Mouse (Mus musculus): ENCODE results near the gene Slc37a2. TPM values are rescaled to one million over a fixed set of nuclear protein-coding genes. Genes with fewer than 3 reads are reported as not detected.

The Slc37a2 gene
- total and polyA plus RNA-seq, 2 experiments from 2014 or later, result 1.6 to 2.7 TPM

GRCm38 (mm10) chr9:37188024-37188423 lies 67.5 kb downstream of the Slc37a2 start:
- H3K4me2 ChIP-seq (ENCODE audit: low read depth), result no peak overlapping the region
- no peak overlapping the region for H3K27ac ChIP-seq (ENCODE audit: low read depth, low read length)
- H3K4me1 ChIP-seq (ENCODE audit: insufficient read depth), result no peaks in the 10 kb centered on the region
- H3K36me3 ChIP-seq (ENCODE audit: insufficient read depth), result no peaks in the 10 kb centered on the region
- H3K4me3 ChIP-seq (ENCODE audit: low read depth, low read length), result no peak overlapping the region
- no peaks in the 10 kb centered on the region for H3K9me3 ChIP-seq (ENCODE audit: low read length)
- DNase-seq (no peak), ATAC-seq (no peak)
- no peaks in the 10 kb centered on the region for H3K27me3 ChIP-seq (ENCODE audit: insufficient read depth, low read length)
- no peak overlapping the region for H3K9ac ChIP-seq
- 91% methylated on average over 3 of the region's 3 CpGs for WGBS
- TF ChIP-seq CTCF (IDR thresholded peaks at IDR 0.05; ENCODE audit: low read depth), result no peak

GRCm38 (mm10) chr9:37187407-37187806 lies 68.1 kb downstream of the Slc37a2 start:
- H3K36me3 ChIP-seq (ENCODE audit: insufficient read depth), result no peaks in the 10 kb centered on the region
- H3K27ac ChIP-seq (ENCODE audit: low read depth, low read length), result no peak overlapping the region
- H3K4me3 ChIP-seq (ENCODE audit: low read depth, low read length), result no peak overlapping the region
- ATAC-seq (no peak), DNase-seq (no peak)
- no peak overlapping the region for H3K9ac ChIP-seq
- no peaks in the 10 kb centered on the region for H3K27me3 ChIP-seq (ENCODE audit: insufficient read depth, low read length)
- H3K4me1 ChIP-seq (ENCODE audit: insufficient read depth), result no peaks in the 10 kb centered on the region
- WGBS, result 84% methylated on average over 5 of the region's 5 CpGs
- no peaks in the 10 kb centered on the region for H3K9me3 ChIP-seq (ENCODE audit: low read length)
- H3K4me2 ChIP-seq (ENCODE audit: low read depth), result no peak overlapping the region
- TF ChIP-seq CTCF (IDR thresholded peaks at IDR 0.05; ENCODE audit: low read depth), result no peak

DNA sequence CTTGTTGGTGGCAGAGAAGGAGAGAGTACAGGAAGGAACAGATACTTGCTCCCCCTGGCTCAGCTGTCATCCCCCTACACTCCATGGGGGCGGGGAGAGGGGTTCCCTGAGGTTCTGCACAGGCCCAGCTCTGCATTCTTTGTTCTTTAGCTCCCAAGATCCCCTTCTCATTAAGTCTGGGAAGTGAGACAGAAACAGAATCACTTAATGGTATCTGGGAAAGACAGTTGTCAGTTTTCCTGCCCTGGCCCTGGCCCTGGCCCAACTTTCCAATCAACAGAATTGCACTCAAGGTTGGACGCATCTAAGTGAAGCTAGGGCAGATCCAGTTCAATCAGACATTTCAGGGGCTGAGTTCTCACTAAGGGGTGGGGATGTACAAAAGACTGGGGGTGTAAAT lies 72.4 kb downstream of the Slc37a2 start:
- H3K9ac ChIP-seq, result no peak overlapping the region
- H3K27ac ChIP-seq (ENCODE audit: low read depth, low read length), result no peak overlapping the region
- H3K9me3 ChIP-seq (ENCODE audit: low read length), result no peaks in the 10 kb centered on the region
- no peaks in the 10 kb centered on the region for H3K36me3 ChIP-seq (ENCODE audit: insufficient read depth)
- H3K4me3 ChIP-seq (ENCODE audit: low read depth, low read length), result no peak overlapping the region
- 40% methylated on average over 2 of the region's 2 CpGs for WGBS
- no peak for TF ChIP-seq CTCF (IDR thresholded peaks at IDR 0.05; ENCODE audit: low read depth)
- ATAC-seq (no peak), DNase-seq (no peak)
- H3K4me1 ChIP-seq (ENCODE audit: insufficient read depth), result peaks cover 10% of the 10 kb centered on the region
- no peaks in the 10 kb centered on the region for H3K27me3 ChIP-seq (ENCODE audit: insufficient read depth, low read length)
- H3K4me2 ChIP-seq (ENCODE audit: low read depth), result no peak overlapping the region

GRCm38 (mm10) chr9:37181596-37181995 lies 73.9 kb downstream of the Slc37a2 start:
- Histone ChIP-seq H3K36me3 (ENCODE audit: insufficient read depth) (no peaks in the 10 kb centered on the region), H3K27me3 (ENCODE audit: insufficient read depth, low read length) (no peaks in the 10 kb centered on the region), H3K4me2 (ENCODE audit: low read depth) (no peak overlapping the region), H3K9ac (no peak overlapping the region), H3K9me3 (ENCODE audit: low read length) (no peaks in the 10 kb centered on the region), H3K27ac (ENCODE audit: low read depth, low read length) (no peak overlapping the region), H3K4me3 (ENCODE audit: low read depth, low read length) (no peak overlapping the region), H3K4me1 (ENCODE audit: insufficient read depth) (peaks cover 16% of the 10 kb centered on the region)
- TF ChIP-seq CTCF (IDR thresholded peaks at IDR 0.05; ENCODE audit: low read depth), result no peak
- ATAC-seq, result no peak
- no peak for DNase-seq
- 17% methylated on average over 5 of the region's 5 CpGs for WGBS

- 83% methylated on average over 4 of the region's 4 CpGs for WGBS
Observed at GRCm38 (mm10) chr9:37179596-37179995, 75.9 kb downstream of the Slc37a2 start.

DNA sequence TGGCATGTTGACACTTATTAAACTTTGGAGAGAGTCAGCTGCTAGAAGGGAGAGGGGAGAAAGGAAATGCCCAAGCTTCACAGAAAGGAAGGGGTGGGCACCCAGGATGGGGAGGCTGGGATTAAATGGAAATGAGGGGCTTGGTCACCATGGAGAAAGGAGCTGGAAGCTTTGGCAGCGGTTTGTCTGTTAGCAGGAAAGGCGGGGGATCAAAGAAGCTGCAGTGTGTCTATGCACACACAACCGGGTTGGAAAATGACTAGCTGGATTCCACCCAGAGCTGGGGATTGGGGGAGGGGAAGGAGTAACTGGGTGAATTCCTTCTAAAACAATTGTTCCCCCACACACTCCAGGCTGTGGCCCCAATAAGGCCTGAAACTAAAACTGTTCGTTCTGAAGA lies 76.6 kb downstream of the Slc37a2 start:
- ATAC-seq, result peak; percentile 64
- peaks cover 23% of the 10 kb centered on the region for H3K4me1 ChIP-seq (ENCODE audit: insufficient read depth)
- H3K27ac ChIP-seq (ENCODE audit: low read depth, low read length), result peak overlapping the region; percentile 73
- WGBS, result 3% methylated on average over 4 of the region's 4 CpGs
- no peaks in the 10 kb centered on the region for H3K36me3 ChIP-seq (ENCODE audit: insufficient read depth)
- H3K27me3 ChIP-seq (ENCODE audit: insufficient read depth, low read length), result no peaks in the 10 kb centered on the region
- H3K4me3 ChIP-seq (ENCODE audit: low read depth, low read length), result no peak overlapping the region
- H3K9ac ChIP-seq, result no peak overlapping the region
- H3K4me2 ChIP-seq (ENCODE audit: low read depth), result no peak overlapping the region
- TF ChIP-seq CTCF (IDR thresholded peaks at IDR 0.05; ENCODE audit: low read depth), result no peak
- DNase-seq, result peak; percentile 78
- H3K9me3 ChIP-seq (ENCODE audit: low read length), result no peaks in the 10 kb centered on the region

More at GRCm38 (mm10) chr9:37179596-37179995, 75.9 kb downstream of the Slc37a2 start:
- no peak for DNase-seq
- H3K27ac ChIP-seq (ENCODE audit: low read depth, low read length), result 0 out of 2 replicates have a peak overlapping the region, but pooled peaks have one; percentile 29
- no peak overlapping the region for H3K9ac ChIP-seq
- H3K36me3 ChIP-seq (ENCODE audit: insufficient read depth), result no peaks in the 10 kb centered on the region
- no peak for TF ChIP-seq CTCF (IDR thresholded peaks at IDR 0.05; ENCODE audit: low read depth)
- H3K9me3 ChIP-seq (ENCODE audit: low read length), result no peaks in the 10 kb centered on the region
- H3K27me3 ChIP-seq (ENCODE audit: insufficient read depth, low read length), result no peaks in the 10 kb centered on the region
- no peak overlapping the region for H3K4me3 ChIP-seq (ENCODE audit: low read depth, low read length)
- H3K4me1 ChIP-seq (ENCODE audit: insufficient read depth), result peaks cover 23% of the 10 kb centered on the region
- no peak overlapping the region for H3K4me2 ChIP-seq (ENCODE audit: low read depth)
- ATAC-seq, result no peak

Other genes starting within 250 kb of the Slc37a2 start
- gene Pknox2, start 108.3 kb downstream of the Slc37a2 start, total RNA-seq (2014; rRNA removed), result 20.9 and 26.1 TPM in 2 replicates
- 26.3 and 27.9 TPM in 2 replicates for gene Pknox2, start 108.3 kb downstream of the Slc37a2 start, polyA plus RNA-seq (2015; fragmentation: Nextera tagmentation; extraction: Ambion mirVana)
- 4.8 and 8.4 TPM in 2 replicates for gene Tmem218, start 47.5 kb downstream of the Slc37a2 start, total RNA-seq (2014; rRNA removed)
- 10.3 and 12.8 TPM in 2 replicates for gene Tmem218, start 47.5 kb downstream of the Slc37a2 start, polyA plus RNA-seq (2015; fragmentation: Nextera tagmentation; extraction: Ambion mirVana)
- gene Ccdc15, start 92.7 kb upstream of the Slc37a2 start, total RNA-seq (2014; rRNA removed), result 6.3 and 8.7 TPM in 2 replicates
- gene Ccdc15, start 92.7 kb upstream of the Slc37a2 start, polyA plus RNA-seq (2015; fragmentation: Nextera tagmentation; extraction: Ambion mirVana), result 4.2 and 7.8 TPM in 2 replicates
- gene Hepacam, start 111.6 kb upstream of the Slc37a2 start, total RNA-seq (2014; rRNA removed), result 11.8 and 17.2 TPM in 2 replicates
- gene Hepacam, start 111.6 kb upstream of the Slc37a2 start, polyA plus RNA-seq (2015; fragmentation: Nextera tagmentation; extraction: Ambion mirVana), result 27.8 and 39.8 TPM in 2 replicates
- gene Robo4, start 146.2 kb upstream of the Slc37a2 start, total RNA-seq (2014; rRNA removed), result 4.1 and 9.6 TPM in 2 replicates
- 3.1 and 3.3 TPM in 2 replicates for gene Robo4, start 146.2 kb upstream of the Slc37a2 start, polyA plus RNA-seq (2015; fragmentation: Nextera tagmentation; extraction: Ambion mirVana)
- gene Robo3, start 177.5 kb upstream of the Slc37a2 start, total RNA-seq (2014; rRNA removed), result 1.2 and 1.9 TPM in 2 replicates
- gene Robo3, start 177.5 kb upstream of the Slc37a2 start, polyA plus RNA-seq (2015; fragmentation: Nextera tagmentation; extraction: Ambion mirVana), result 0.48 and 1.5 TPM in 2 replicates
- 43.3 and 122 TPM in 2 replicates for gene Msantd2, start 233.6 kb upstream of the Slc37a2 start, total RNA-seq (2014; rRNA removed)
- 15.3 and 19.5 TPM in 2 replicates for gene Msantd2, start 233.6 kb upstream of the Slc37a2 start, polyA plus RNA-seq (2015; fragmentation: Nextera tagmentation; extraction: Ambion mirVana)

All from forebrain, postnatal 0 days (tissue).